Mouse (Mus musculus): ENCODE measurements at regions not wholly inside any gene's neighbourhood (a gene's known extent, or its start where the extent isn't known, plus 50 kb on each side); places are given as distances from the start of the nearest gene placed in this dataset.

DNA sequence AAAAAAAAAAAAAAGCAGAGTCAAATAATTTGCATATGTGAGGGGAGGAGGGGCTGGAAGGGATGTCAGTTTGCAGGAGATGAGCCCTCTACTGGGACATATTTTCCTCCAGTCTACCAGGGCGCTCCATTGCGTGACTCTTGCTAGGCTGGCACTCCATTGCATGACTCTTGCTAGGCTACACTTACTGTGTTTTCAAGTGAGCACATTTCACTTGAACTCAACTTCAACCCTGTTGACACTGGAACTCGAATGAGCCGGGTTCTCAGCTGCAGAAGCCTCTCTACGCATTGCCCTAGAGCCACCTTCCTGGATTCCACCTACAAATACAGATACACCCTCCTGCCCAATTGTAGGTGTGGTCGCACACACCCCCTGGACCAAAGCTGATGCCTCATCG is 131.5 kb upstream of the 3110018I06Rik start:
- DNase-seq (ENCODE audit: extremely low spot score, low spot score) = no peak

DNA sequence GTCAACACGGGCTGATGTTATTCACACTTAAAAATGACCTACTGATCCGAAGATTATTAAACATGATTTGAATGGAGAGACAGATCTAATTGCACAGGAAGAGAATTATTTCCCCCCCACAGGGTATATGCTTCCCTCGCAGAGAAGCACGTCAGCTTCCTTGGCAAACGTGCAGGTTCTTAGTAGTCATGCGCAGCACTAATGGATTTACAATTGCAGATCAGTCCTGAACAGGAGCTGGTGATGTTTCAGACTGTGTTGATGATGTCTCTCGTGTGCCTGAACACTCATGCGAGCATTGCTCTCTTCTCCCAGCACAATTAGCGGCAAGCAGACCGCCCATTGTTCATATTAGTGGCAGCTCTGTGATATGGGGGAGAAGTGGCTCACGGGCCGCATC is 127.9 kb upstream of the 3110018I06Rik start:
- no peak for DNase-seq (ENCODE audit: extremely low spot score, low spot score)

DNA sequence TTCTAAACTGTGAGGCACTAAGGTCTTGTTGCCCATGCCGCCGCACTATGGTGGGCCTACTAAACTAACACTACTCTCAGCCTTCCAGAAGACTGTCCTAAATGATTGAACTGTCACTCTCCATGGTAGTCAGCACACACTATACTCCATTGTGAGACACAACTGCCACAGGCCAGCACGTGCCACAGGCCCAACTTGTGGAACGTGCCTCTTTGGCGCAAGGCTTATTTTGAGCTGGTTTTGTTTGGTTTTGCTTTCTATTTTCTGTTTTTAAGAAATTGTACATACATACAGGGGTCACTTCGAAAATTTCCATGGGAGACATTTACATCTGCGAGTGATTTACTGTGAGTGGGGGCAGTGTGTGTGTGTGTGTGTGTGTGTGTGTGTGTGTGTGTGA is 126.8 kb upstream of the 3110018I06Rik start:
- no peak for DNase-seq (ENCODE audit: extremely low spot score, low spot score)

DNA sequence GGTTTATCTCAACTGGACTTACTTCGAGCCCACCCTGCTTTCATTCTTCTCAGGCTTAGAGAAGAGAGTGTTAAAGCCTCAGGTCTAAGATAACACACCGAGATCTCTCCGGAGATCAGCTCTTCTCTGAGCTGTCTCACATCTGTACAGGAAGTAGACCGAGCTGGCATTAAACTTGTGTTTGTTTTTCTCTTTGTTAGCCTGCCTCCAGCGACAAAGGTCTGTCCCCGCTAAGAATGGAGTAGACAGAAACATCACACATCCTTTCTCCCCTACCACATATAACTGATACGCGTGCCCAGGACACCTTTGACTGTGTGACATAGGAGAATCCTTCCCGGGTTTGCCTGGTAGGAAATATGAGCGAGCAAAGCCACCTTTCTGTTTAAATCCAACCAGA is 126.3 kb upstream of the 3110018I06Rik start:
- no peak for DNase-seq (ENCODE audit: extremely low spot score, low spot score)

DNA sequence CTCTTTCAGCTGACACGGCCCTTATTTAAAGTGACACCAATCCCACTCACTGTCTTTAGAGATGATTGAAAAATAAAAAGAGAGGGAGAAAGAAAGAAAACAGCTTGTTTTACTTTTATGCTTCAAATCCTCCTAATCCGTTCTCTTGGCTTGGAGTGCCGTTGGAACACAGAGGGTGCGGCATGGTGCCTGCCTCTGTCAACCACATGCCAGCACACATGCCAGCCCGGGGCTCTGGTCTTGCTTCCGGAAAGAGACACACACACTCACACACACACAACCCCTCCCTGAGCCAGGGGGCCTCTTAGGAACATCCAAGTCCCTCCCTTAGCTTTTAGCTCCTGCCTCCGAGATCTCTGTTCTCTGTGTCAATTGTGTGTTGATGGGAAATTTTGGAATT is 116.2 kb upstream of the 3110018I06Rik start:
- DNase-seq (ENCODE audit: extremely low spot score, low spot score) = no peak

DNA sequence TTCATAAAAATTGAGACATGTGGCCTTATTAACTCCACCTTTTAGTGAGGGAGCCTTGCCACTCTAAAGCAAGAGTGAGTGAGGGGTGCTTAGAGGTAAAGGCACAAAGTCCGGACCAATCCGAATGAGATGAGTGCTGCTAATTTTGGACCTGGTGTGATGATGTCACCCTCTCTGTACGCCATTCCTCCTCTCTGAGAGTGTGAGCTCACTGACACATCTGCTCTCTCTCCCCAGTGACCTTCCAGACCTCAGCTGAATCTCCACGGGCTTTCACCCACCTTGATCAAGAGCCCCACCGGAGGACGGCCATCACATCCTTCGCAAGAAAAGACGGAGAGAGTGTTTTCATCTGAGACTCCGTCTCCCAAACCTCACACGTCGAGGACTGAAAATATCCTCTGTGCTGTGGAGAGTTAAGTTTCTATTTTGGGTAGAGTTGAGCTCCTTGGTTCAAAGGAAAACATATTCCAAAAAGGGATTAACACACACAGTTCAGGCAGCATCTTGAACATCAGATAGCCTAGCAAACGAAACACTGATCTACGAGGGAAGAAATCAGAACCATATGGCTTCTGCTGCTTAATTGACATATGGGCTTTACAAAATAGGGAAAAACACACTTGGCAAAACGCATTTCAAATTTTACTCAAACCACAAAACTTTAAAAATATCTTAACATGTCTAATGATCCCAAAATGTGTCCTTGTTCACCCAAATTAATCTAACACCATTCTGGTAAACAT is 96.2 kb upstream of the 3110018I06Rik start:
- no peak for DNase-seq (ENCODE audit: extremely low spot score, low spot score)

DNA sequence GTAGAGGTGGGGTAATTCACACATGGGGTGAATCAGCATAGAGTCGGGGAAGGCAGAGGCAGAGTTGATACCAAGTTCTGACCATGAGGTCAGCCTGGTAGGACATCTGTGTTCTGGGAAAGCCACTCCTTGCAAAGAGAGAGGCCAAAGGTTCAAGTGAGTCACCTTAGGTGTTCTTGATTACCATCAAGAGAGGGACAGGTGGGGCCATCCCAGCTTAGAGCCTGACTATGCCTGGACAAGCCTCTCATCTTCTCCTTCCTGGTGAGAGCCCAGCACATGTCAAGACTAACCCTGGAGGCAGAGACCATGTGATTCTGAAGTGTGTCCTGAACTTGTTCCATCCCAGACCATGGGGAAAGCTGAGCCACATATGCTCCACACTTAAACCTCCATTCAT is 94.0 kb upstream of the 3110018I06Rik start:
- DNase-seq (ENCODE audit: extremely low spot score, low spot score) = no peak

DNA sequence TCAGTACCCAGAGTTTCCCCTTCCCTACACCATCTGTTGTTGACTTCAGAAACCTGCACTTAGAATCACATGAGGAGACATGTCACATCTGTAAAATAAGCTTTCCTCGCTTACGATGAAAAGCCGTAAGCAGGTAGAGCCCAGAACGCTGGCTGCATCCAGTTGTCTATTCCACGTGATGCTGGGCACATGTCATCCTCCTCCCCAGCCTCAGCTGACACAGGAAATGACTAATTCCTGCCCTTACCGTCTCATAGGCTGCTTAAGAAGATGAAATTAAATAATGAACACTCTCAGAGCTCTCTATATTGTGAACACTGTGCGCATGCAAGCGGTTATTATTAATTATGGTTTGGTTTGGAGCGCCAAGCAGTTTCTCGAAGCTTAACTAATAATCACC is 83.6 kb upstream of the 3110018I06Rik start:
- no peak for DNase-seq (ENCODE audit: extremely low spot score, low spot score)

DNA sequence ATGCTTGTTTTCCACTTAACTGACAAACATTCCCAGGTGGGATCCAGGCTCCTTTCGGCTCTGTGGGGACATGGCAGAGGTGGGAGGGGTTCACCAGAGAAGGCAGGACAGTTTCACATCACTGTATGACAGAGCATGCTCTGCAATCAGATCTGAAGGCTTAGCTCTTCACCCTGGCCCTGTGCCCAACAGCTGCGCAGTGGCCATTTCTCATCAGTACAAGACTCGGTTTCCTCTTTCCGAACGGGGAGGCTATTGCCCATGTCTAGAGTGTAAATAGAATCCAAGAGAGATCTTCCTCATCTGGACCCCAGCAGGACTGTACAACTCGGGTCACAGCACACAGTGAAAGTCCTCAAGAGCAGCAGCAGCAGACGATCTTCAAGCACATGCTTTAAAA is 64.5 kb upstream of the 3110018I06Rik start:
- no peak for DNase-seq (ENCODE audit: extremely low spot score, low spot score)

DNA sequence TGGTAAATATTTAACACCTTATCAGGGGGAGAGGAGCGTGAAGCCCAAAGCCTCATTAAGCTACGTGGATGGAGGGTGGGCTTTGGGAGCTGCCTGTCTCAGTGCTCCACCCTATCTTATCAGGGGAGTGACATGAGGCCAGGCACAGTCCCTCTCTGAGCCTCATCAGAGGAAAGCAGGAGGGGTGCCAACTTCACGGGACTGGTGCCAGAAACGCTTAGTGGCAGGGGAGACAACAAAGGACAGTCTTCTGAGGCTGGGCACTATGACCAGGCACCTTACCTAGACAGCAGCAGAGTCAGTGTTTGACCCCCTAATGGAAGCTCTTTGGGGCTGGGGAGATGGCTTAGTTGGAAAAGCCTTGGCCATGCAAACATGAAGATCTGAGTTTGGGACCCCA is 49.9 kb upstream of the 3110018I06Rik start:
- no peak for DNase-seq (ENCODE audit: extremely low spot score, low spot score)

Measured in neural tube, embryonic 10.5 days (tissue).